Mouse (Mus musculus) testis, adult 2 months (tissue): ENCODE results near the gene Psmd12.

Source experiments
- CTCF ChIP-seq: fragments of 200-500 bp; IDR thresholded peaks from 2 replicates; pipeline ENCODE4 v1.5.1; 2012; ENCODE audit warnings: low read depth, mild to moderate bottlenecking, inconsistent platforms, low read length, moderate library complexity; ENCODE audit not compliant: control insufficient read depth, insufficient read depth, insufficient replicate concordance
- POLR2A ChIP-seq: fragments of 200-500 bp; IDR thresholded peaks from 2 replicates; pipeline ENCODE4 v1.6.1; 2012; ENCODE audit warnings: low read depth, mild to moderate bottlenecking, inconsistent platforms, low read length, moderate library complexity; ENCODE audit not compliant: control insufficient read depth

- TF ChIP-seq CTCF: no peak
- TF ChIP-seq POLR2A: no peak
Measured at GRCm38 (mm10) chr11:107521153-107521552, 41.9 kb downstream of the Psmd12 start.
